Mouse (Mus musculus): ENCODE data around the gene Dynlt1f.
"Not testable (repeated sequence)": the region's sequence is repeated elsewhere in the genome, so short reads cannot be mapped to it uniquely, and the experiment has no call there.

- not testable (repeated sequence) for TF ChIP-seq CTCF (IDR thresholded peaks at IDR 0.05; ENCODE audit: low read depth, low read length); POLR2A (IDR thresholded peaks at IDR 0.05; ENCODE audit: extremely low read depth, insufficient read depth, low read length)
Observed at GRCm38 (mm10) chr17:6655087-6655511, 601 bp downstream of the Dynlt1f start.

Measured in liver, adult 2 months (tissue).